In genomic region chr6:52699050-52699449, GRCm38 (mm10) we compare ENCODE assay signal across 28 mouse cellular contexts. TPM values are rescaled to one million over a fixed set of nuclear protein-coding genes. Genes with fewer than 3 reads are reported as not detected.
DNase-seq lines count a peak whose midpoint lies in the region; ATAC-seq and TF ChIP-seq lines count a peak whose summit lies in the region.
"Had no signal": no experiment of that assay in that cellular context is flagged by ENCODE, and none has a peak within 500 bp of the region (broad histone marks: within the 10 kb centered on the region; RNA-seq: fewer than 3 reads in every experiment).

No protein-coding gene starts in this region.

- H3K36me3 ChIP-seq in ES-E14 (ENCODE audit: control insufficient read depth, insufficient read depth, low read length, poor library complexity, severe bottlenecking) = no peaks in the 10 kb centered on the region
- H3K36me3 ChIP-seq in macrophage (ENCODE audit: inconsistent target) = no peaks in the 10 kb centered on the region
- H3K36me3 ChIP-seq: embryonic facial prominence, embryonic 10.5 days; embryonic facial prominence, embryonic 15.5 days; hindbrain, embryonic 12.5 days; liver, embryonic 13.5 days; midbrain, embryonic 12.5 days; neural tube, embryonic 13.5 days had no signal

- H3K79me2 ChIP-seq in macrophage (ENCODE audit: inconsistent target) = no peaks in the 10 kb centered on the region

- ATAC-seq in neutrophil, adult 5-6 weeks (ENCODE audit: extremely low read depth, insufficient number of reproducible peaks, low FRiP score, poor library complexity, severe bottlenecking) = peak; percentile 36; the same call in 1 of the 2 replicates
- ATAC-seq: forebrain, embryonic 13.5 days had no signal

- H3K4me3 ChIP-seq in ES-E14 (ENCODE audit: insufficient read depth in 1 of 2, low read depth in 1 of 2, low read length in 2 of 2, poor library complexity in 1 of 2, severe bottlenecking in 1 of 2) (no peak overlapping the region), macrophage (ENCODE audit: inconsistent target) (no peak overlapping the region)
- no peak overlapping the region for H3K4me3 ChIP-seq in bone marrow, adult 2 months (replicated peaks; ENCODE audit: control insufficient read depth, low read depth, low read length)
- H3K4me3 ChIP-seq: embryonic facial prominence, embryonic 10.5 days; embryonic facial prominence, embryonic 15.5 days; forebrain, embryonic 13.5 days; hindbrain, embryonic 12.5 days; liver, embryonic 13.5 days; midbrain, embryonic 12.5 days; neural tube, embryonic 13.5 days had no signal

- no peaks in the 10 kb centered on the region for H3K4me1 ChIP-seq in ES-E14 (ENCODE audit: control insufficient read depth in 2 of 2, insufficient read depth in 2 of 2, low read length in 2 of 2, poor library complexity in 1 of 2)
- peaks cover 5% of the 10 kb centered on the region for H3K4me1 ChIP-seq in bone marrow, adult 2 months (ENCODE audit: control insufficient read depth, insufficient read depth, low read length)
- H3K4me1 ChIP-seq: embryonic facial prominence, embryonic 10.5 days; embryonic facial prominence, embryonic 15.5 days; forebrain, embryonic 13.5 days; hindbrain, embryonic 12.5 days; midbrain, embryonic 12.5 days; neural tube, embryonic 13.5 days had no signal

- H3K9me3 ChIP-seq in ES-E14 (ENCODE audit: control insufficient read depth, insufficient read depth, low read depth, low read length) = no peaks in the 10 kb centered on the region
- H3K9me3 ChIP-seq: embryonic facial prominence, embryonic 10.5 days; embryonic facial prominence, embryonic 15.5 days; forebrain, embryonic 13.5 days; hindbrain, embryonic 12.5 days; liver, embryonic 13.5 days; midbrain, embryonic 12.5 days; neural tube, embryonic 13.5 days had no signal

- 59% methylated on average over 1 of the region's 1 CpGs for WGBS in bone marrow, adult 2 months
- 73% methylated on average over 1 of the region's 1 CpGs for WGBS in macrophage (ENCODE audit: missing documents)

- in situ Hi-C loops in ES-E14 (cut with MboI; ENCODE audit: low sequenced_read_pairs in 2 of 2, unreplicated experiment in 2 of 2) = no loop called here

- no peak for TF ChIP-seq POLR2A in bone marrow, adult 2 months (IDR thresholded peaks at IDR 0.05; ENCODE audit: borderline replicate concordance, control insufficient read depth, low read depth, low read length)

- no peak overlapping the region for H3K9ac ChIP-seq in ES-E14 (ENCODE audit: insufficient read depth, low read depth, low read length, poor library complexity, severe bottlenecking)
- H3K9ac ChIP-seq: embryonic facial prominence, embryonic 15.5 days; forebrain, embryonic 13.5 days; hindbrain, embryonic 12.5 days; liver, embryonic 13.5 days; midbrain, embryonic 12.5 days; neural tube, embryonic 13.5 days had no signal

- H3K27ac ChIP-seq in ES-E14 (ENCODE audit: insufficient read depth, low read depth, low read length, poor library complexity, severe bottlenecking) (no peak overlapping the region), macrophage (peak overlapping the region; percentile 46)
- peak overlapping the region; percentile 5; the same call in 1 of the 2 replicates for H3K27ac ChIP-seq in bone marrow, adult 2 months (ENCODE audit: control insufficient read depth, insufficient read depth, low read depth, low read length, poor library complexity)
- H3K27ac ChIP-seq: embryonic facial prominence, embryonic 10.5 days; embryonic facial prominence, embryonic 15.5 days; forebrain, embryonic 13.5 days; hindbrain, embryonic 12.5 days; kidney, postnatal 0 days; midbrain, embryonic 12.5 days; neural tube, embryonic 13.5 days; stomach, postnatal 0 days had no signal

- DNase-seq in ES-E14 (ENCODE audit: low read depth, low spot score) = no peak
- no peak for DNase-seq in spleen, adult 18-20 months
- DNase-seq in layer of hippocampus, adult 9-11 months = no peak
- no peak for DNase-seq in heart, adult 8-10 months (ENCODE audit: low spot score)
- DNase-seq in adrenal gland, adult (ENCODE audit: inconsistent age in 2 of 2, low spot score in 1 of 2) = no peak
- DNase-seq: adrenal gland, postnatal 10 days; cerebellum, adult 18-20 months; cerebellum, postnatal 10 days; heart, postnatal 14 days; kidney, adult 8-10 months; kidney, postnatal 4 days; layer of hippocampus, postnatal 36 days; left cerebral cortex, postnatal 4 days; liver, embryonic 13.5 days; lung, adult 2 months; lung, postnatal 10 days; right cerebral cortex, postnatal 25 days had no signal

- TF ChIP-seq CTCF in bone marrow, adult 2 months (IDR thresholded peaks at IDR 0.05; ENCODE audit: control insufficient read depth, insufficient read depth, low read length) = no peak

TF ChIP-seq in ES-E14, 5 proteins besides CTCF, POLR2A, EP300 and RAD21:
- TF ChIP-seq ZNF384 (IDR thresholded peaks at IDR 0.05; ENCODE audit: low read depth, low read length) (0 out of 2 replicates have a peak, but pooled peaks have one; percentile 49), HCFC1 (IDR thresholded peaks at IDR 0.05; ENCODE audit: borderline replicate concordance, insufficient read depth, low read length) (no peak), MAFK (IDR thresholded peaks at IDR 0.05; ENCODE audit: insufficient read depth, low read depth, low read length) (no peak)

RNA-seq across cellular contexts. Expression of gene Tax1bp1, which starts 14.5 kb away (rescaled TPM):
- 47.7 and 74.0 TPM in 2 replicates for total RNA-seq in ES-E14 (2012; rRNA removed)
- 56.2 and 65.8 TPM in 2 replicates for polyA plus RNA-seq in bone marrow, adult 2 months (2011; ENCODE audit: insufficient read depth, insufficient read length, low replicate concordance, missing spikeins)
- 100 to 1,000 TPM; 175 to 454 (median 248) TPM for total RNA-seq in macrophage (2018; cell fraction: chromatin; rRNA removed)
- total RNA-seq in macrophage (2018; cell fraction: cytosol; rRNA removed) = 100 to 1,000 TPM; 139 to 219 (median 170) TPM
- total RNA-seq in macrophage (2018; cell fraction: nucleus; rRNA removed) = 100 to 1,000 TPM; 137 to 362 (median 212) TPM
- polyA plus RNA-seq in macrophage (2018) = 129 to 262 TPM (median 129 TPM) in 3 replicates
- total RNA-seq in neutrophil, adult 5-6 weeks (2017) = 421 and 471 TPM in 2 replicates
- total RNA-seq in heart, adult 8-10 months (2022) = 100 to 1,000 TPM; 116 to 125 (median 120) TPM

RNA-seq across cellular contexts. Expression of gene Hibadh, which starts 58.9 kb away (rescaled TPM):
- 27.2 and 27.6 TPM in 2 replicates for total RNA-seq in ES-E14 (2012; rRNA removed)
- polyA plus RNA-seq in bone marrow, adult 2 months (2011; ENCODE audit: insufficient read depth, insufficient read length, low replicate concordance, missing spikeins) = 13.0 and 21.7 TPM in 2 replicates
- total RNA-seq in macrophage (2018; cell fraction: chromatin; rRNA removed) = 10 to 100 TPM; 24.4 to 66.8 (median 48.9) TPM
- 10 to 100 TPM; 41.3 to 54.0 (median 47.2) TPM for total RNA-seq in macrophage (2018; cell fraction: cytosol; rRNA removed)
- 10 to 100 TPM; 22.5 to 67.3 (median 40.0) TPM for total RNA-seq in macrophage (2018; cell fraction: nucleus; rRNA removed)
- polyA plus RNA-seq in macrophage (2018) = 40.2 to 62.3 TPM (median 45.1 TPM) in 3 replicates
- total RNA-seq in neutrophil, adult 5-6 weeks (2017) = 33.5 and 39.3 TPM in 2 replicates
- 100 to 1,000 TPM; 253 to 275 (median 269) TPM for total RNA-seq in heart, adult 8-10 months (2022)
